Mouse (Mus musculus): ENCODE data around the gene Cdkl1. TPM values are rescaled to one million over a fixed set of nuclear protein-coding genes. Genes with fewer than 3 reads are reported as not detected.

The Cdkl1 gene
- 31.5 TPM for polyA plus RNA-seq (2015; fragmentation: Illumina TruSeq; extraction: RNeasy Lipid Tissue Mini Kit (QIAGEN cat#74804); ENCODE audit: low read depth, low replicate concordance)

GRCm38 (mm10) chr12:69790530-69791505, at the start of gene Cdkl1:
Gene Cdkl1, minus strand, starts transcription at chr12:69791267.

GRCm38 (mm10) chr12:69724711-69725460, 66.2 kb downstream of the Cdkl1 start, which contains the start of the genes L2hgdh and Atp5s:
Gene L2hgdh, minus strand, starts transcription at chr12:69724873.
Gene Atp5s, plus strand, starts transcription at chr12:69724950.

Other genes with a start within 250 kb of the Cdkl1 start
- gene Vcpkmt, start 208.2 kb downstream of the Cdkl1 start, polyA plus RNA-seq (2015; fragmentation: Illumina TruSeq; extraction: RNeasy Lipid Tissue Mini Kit (QIAGEN cat#74804); ENCODE audit: low read depth, low replicate concordance): 26.4 TPM
- 28.7 TPM for gene Sos2, start 109.4 kb downstream of the Cdkl1 start, polyA plus RNA-seq (2015; fragmentation: Illumina TruSeq; extraction: RNeasy Lipid Tissue Mini Kit (QIAGEN cat#74804); ENCODE audit: low read depth, low replicate concordance)
- gene L2hgdh, start 66.4 kb downstream of the Cdkl1 start, polyA plus RNA-seq (2015; fragmentation: Illumina TruSeq; extraction: RNeasy Lipid Tissue Mini Kit (QIAGEN cat#74804); ENCODE audit: low read depth, low replicate concordance): 13.8 TPM
- 51.4 TPM for gene Atp5s, start 66.3 kb downstream of the Cdkl1 start, polyA plus RNA-seq (2015; fragmentation: Illumina TruSeq; extraction: RNeasy Lipid Tissue Mini Kit (QIAGEN cat#74804); ENCODE audit: low read depth, low replicate concordance)
- gene Atl1, start 101.3 kb upstream of the Cdkl1 start, polyA plus RNA-seq (2015; fragmentation: Illumina TruSeq; extraction: RNeasy Lipid Tissue Mini Kit (QIAGEN cat#74804); ENCODE audit: low read depth, low replicate concordance): 197 TPM
- 30.4 TPM for gene Map4k5, start 101.9 kb upstream of the Cdkl1 start, polyA plus RNA-seq (2015; fragmentation: Illumina TruSeq; extraction: RNeasy Lipid Tissue Mini Kit (QIAGEN cat#74804); ENCODE audit: low read depth, low replicate concordance)
- gene Sav1, start 195.7 kb upstream of the Cdkl1 start, polyA plus RNA-seq (2015; fragmentation: Illumina TruSeq; extraction: RNeasy Lipid Tissue Mini Kit (QIAGEN cat#74804); ENCODE audit: low read depth, low replicate concordance): 21.0 TPM

All from brain, adult 10 weeks (tissue).